Mouse (Mus musculus) hindbrain, embryonic 10.5 days (tissue): ENCODE results near the gene Rpl10a. TPM values are rescaled to one million over a fixed set of nuclear protein-coding genes. Genes with fewer than 3 reads are reported as not detected.

Experiments
- DNase-seq: peaks from one replicate; pipeline ENCODE4 v3.0.0-alpha.2; 2017; ENCODE audit warnings: low spot score
- H3K27ac ChIP-seq: fragments of 300-500 bp; sonication (generic); 2 replicates; pipeline ENCODE4 v1.5.1; 2016; ENCODE audit warnings: mild to moderate bottlenecking, moderate library complexity
- H3K27me3 ChIP-seq: fragments of 300-500 bp; sonication (generic); 2 replicates; pipeline ENCODE4 v1.6.1; 2016; ENCODE audit warnings: mild to moderate bottlenecking; ENCODE audit not compliant: poor library complexity, insufficient read depth, severe bottlenecking
- H3K36me3 ChIP-seq: fragments of 300-500 bp; sonication (generic); 2 replicates; pipeline ENCODE4 v1.6.1; 2016; ENCODE audit warnings: mild to moderate bottlenecking, moderate library complexity
- H3K4me1 ChIP-seq: fragments of 300-500 bp; sonication (generic); replicated peaks from 2 replicates; pipeline ENCODE4 v1.6.1; 2016; ENCODE audit warnings: mild to moderate bottlenecking
- H3K4me3 ChIP-seq: fragments of 300-500 bp; sonication (generic); 2 replicates; pipeline ENCODE4 v1.5.1; 2016; ENCODE audit warnings: mild to moderate bottlenecking, moderate library complexity
- H3K9me3 ChIP-seq: fragments of 300-500 bp; sonication (generic); 2 replicates; pipeline ENCODE4 v1.6.1; 2016; ENCODE audit warnings: mild to moderate bottlenecking, moderate library complexity
- WGBS: fragments of 180-500 bp; shearing (Covaris S2); methylation state at CpG from one replicate; pipeline ENCODE4 v1.1.7; 2016; 5-methylcytosine and 5-hydroxymethylcytosine counted together
- polyA plus RNA-seq: library from polyadenylated mRNA; unstranded; fragments of >200 nt; fragmentation: Nextera tagmentation; extraction: Ambion mirVana; gene quantifications from 2 replicates; pipeline ENCODE4 v1.2.1, GENCODE M21; 2016

Rpl10a gene
- polyA plus RNA-seq, 1 experiment from 2014 or later, result 439 TPM

DNA sequence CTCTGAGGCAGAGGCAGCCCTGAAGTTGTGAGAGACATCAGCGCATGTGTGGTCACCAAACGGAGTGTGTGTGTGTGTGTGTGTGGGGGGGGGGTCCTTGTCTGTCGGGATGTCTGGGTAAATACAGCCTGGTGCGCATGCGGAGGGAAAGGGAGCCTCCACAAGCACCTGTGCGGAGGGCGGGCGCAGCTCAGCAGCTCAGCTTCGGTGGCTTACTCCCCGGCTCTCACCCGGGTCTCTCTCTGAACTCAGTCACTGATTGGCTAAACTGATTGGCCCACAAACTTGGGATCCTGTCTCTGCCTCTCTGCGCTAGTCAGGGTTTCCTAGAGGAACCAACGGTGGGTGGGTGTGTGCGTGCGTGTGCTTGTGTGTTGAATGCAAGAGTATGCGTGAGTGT lies 46.2 kb downstream of the Rpl10a start:
- Histone ChIP-seq H3K27me3 (peaks cover 48% of the 10 kb centered on the region), H3K27ac (no peak overlapping the region), H3K36me3 (no peaks in the 10 kb centered on the region), H3K9me3 (no peaks in the 10 kb centered on the region), H3K4me3 (peak overlapping the region; percentile 13; the same call in 1 of the 2 replicates), H3K4me1 (peaks cover 16% of the 10 kb centered on the region)
- DNase-seq, result no peak
- WGBS, result 13% methylated on average over 16 of the region's 16 CpGs

DNA sequence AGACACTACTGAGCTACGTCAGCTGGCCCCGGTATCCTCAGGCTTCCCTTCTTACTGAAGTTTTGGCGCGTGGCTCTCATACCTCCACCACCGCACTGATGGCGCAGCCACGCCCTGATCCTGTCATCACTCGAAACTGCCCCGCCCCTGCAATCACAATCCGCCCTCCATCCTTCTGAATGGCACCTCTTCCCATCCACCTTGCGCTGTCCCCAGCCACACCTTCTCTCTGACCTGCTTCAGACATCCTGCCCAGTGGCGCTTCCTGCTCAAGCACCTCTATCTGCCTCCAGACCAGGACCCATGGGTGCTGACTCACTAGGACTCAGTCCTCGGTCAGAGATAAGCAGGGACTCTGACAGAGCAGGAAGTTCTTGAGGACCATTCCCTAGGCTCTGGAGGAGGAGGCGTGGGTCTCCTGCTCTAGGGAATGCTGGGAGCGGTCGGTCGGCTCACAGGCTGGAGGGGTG lies 47.4 kb downstream of the Rpl10a start:
- Histone ChIP-seq H3K4me1 (peaks cover 25% of the 10 kb centered on the region), H3K9me3 (no peaks in the 10 kb centered on the region), H3K27ac (no peak overlapping the region), H3K36me3 (no peaks in the 10 kb centered on the region), H3K27me3 (peaks cover 52% of the 10 kb centered on the region), H3K4me3 (peak overlapping the region; percentile 16; the same call in 1 of the 2 replicates)
- no peak for DNase-seq
- 14% methylated on average over 17 of the region's 17 CpGs for whole genome bisulfite sequencing

DNA sequence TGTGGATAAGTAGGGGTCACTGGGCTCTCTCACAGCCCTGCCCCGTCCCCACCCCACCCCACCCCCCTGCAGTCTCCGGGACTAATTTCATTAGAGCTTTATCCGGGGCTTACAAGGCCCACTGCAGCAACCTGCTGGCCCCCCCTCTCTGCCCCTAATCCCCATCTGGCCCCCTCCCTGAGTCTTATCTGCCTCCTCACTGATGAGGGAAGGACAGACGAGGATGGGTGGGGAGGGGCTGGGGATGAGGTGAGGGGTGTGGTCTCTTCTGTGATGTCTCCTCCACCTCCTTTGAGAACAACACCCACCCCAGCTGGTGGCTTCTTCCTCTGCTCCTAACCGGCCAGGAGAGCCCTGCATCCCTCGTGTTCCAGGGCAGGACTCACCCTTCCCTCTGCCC lies 52.0 kb downstream of the Rpl10a start:
- peak overlapping the region; percentile 50; the same call in 1 of the 2 replicates for H3K27ac ChIP-seq
- 3% methylated on average over 6 of the region's 6 CpGs for WGBS
- no peaks in the 10 kb centered on the region for H3K36me3 ChIP-seq
- no peaks in the 10 kb centered on the region for H3K9me3 ChIP-seq
- peaks cover 14% of the 10 kb centered on the region for H3K4me1 ChIP-seq
- H3K4me3 ChIP-seq, result no peak overlapping the region
- no peak for DNase-seq
- peaks cover 34% of the 10 kb centered on the region for H3K27me3 ChIP-seq

Other genes with a start within 250 kb of the Rpl10a start
- gene Tcp11, start 247.8 kb upstream of the Rpl10a start, polyA plus RNA-seq, result 1.1 and 2.8 TPM in 2 replicates
- gene Scube3, start 186.3 kb upstream of the Rpl10a start, polyA plus RNA-seq, result 10.7 and 11.0 TPM in 2 replicates
- gene Zfp523, start 151.3 kb upstream of the Rpl10a start, polyA plus RNA-seq, result 36.1 and 39.8 TPM in 2 replicates
- 3.4 and 4.3 TPM in 2 replicates for gene Def6, start 120.7 kb upstream of the Rpl10a start, polyA plus RNA-seq
- gene Ppard, start 95.8 kb upstream of the Rpl10a start, polyA plus RNA-seq, result 1.8 and 2.0 TPM in 2 replicates
- 32.6 and 32.9 TPM in 2 replicates for gene Fance, start 15.0 kb upstream of the Rpl10a start, polyA plus RNA-seq
- gene Tead3, start 22.3 kb downstream of the Rpl10a start, polyA plus RNA-seq, result 5.5 and 6.1 TPM in 2 replicates
- gene Tulp1, start 36.8 kb downstream of the Rpl10a start, polyA plus RNA-seq, result 2.8 and 4.0 TPM in 2 replicates
- 34.3 and 37.9 TPM in 2 replicates for gene Fkbp5, start 189.1 kb downstream of the Rpl10a start, polyA plus RNA-seq
- not detected in 2 replicates for gene Armc12, start 202.3 kb downstream of the Rpl10a start, polyA plus RNA-seq
- not detected in 2 replicates for gene Clpsl2, start 220.9 kb downstream of the Rpl10a start, polyA plus RNA-seq
- not detected in 2 replicates for gene Clps, start 232.3 kb downstream of the Rpl10a start, polyA plus RNA-seq
- 1.9 and 2.1 TPM in 2 replicates for gene Lhfpl5, start 247.2 kb downstream of the Rpl10a start, polyA plus RNA-seq